Mouse (Mus musculus) right cerebral cortex, postnatal 4 days (tissue): Measurements from ENCODE around the gene Ceacam15.
"Not testable (repeated sequence)": the region's sequence is repeated elsewhere in the genome, so short reads cannot be mapped to it uniquely, and the experiment has no call there.

Experiments used
- DNase-seq: peaks from one replicate; pipeline ENCODE4 v3.0.0-alpha.2; 2022

The Ceacam15 gene

GRCm38 (mm10) chr7:16675605-16676004 lies at the start of gene Ceacam15:
TSS of gene Ceacam15 (minus strand) at chr7:16675705.
- DNase-seq: no peak

- not testable (repeated sequence) for DNase-seq
These were observed 47.0 kb upstream of the Ceacam15 start for GRCm38 (mm10) chr7:16722490-16722889.

GRCm38 (mm10) chr7:16721629-16722028 lies 46.1 kb upstream of the Ceacam15 start, which contains the start of gene Ceacam9:
TSS of gene Ceacam9 (plus strand) at chr7:16721929.
- no peak for DNase-seq

GRCm38 (mm10) chr7:16716456-16717152 lies 41.1 kb upstream of the Ceacam15 start:
- not testable (repeated sequence) for DNase-seq

- no peak for DNase-seq
These were observed 37.3 kb upstream of the Ceacam15 start for GRCm38 (mm10) chr7:16712633-16713415.

- no peak for DNase-seq
These were observed 35.1 kb upstream of the Ceacam15 start for GRCm38 (mm10) chr7:16710604-16711003.

- DNase-seq: no peak
These were observed 32.7 kb upstream of the Ceacam15 start for GRCm38 (mm10) chr7:16708244-16708643.

GRCm38 (mm10) chr7:16706385-16706784 lies 30.9 kb upstream of the Ceacam15 start:
- no peak for DNase-seq

- no peak for DNase-seq
These were observed 25.1 kb upstream of the Ceacam15 start for GRCm38 (mm10) chr7:16700583-16700982.

- DNase-seq: no peak
These were observed 23.5 kb upstream of the Ceacam15 start for GRCm38 (mm10) chr7:16699042-16699441.

- DNase-seq: peak; percentile 35
These were observed 19.5 kb upstream of the Ceacam15 start for GRCm38 (mm10) chr7:16695025-16695424.

GRCm38 (mm10) chr7:16689196-16689595 lies 13.7 kb upstream of the Ceacam15 start:
- DNase-seq: no peak

GRCm38 (mm10) chr7:16680194-16680593 lies 4.7 kb upstream of the Ceacam15 start:
- DNase-seq: not testable (repeated sequence)

GRCm38 (mm10) chr7:16674699-16675098 lies 806 bp downstream of the Ceacam15 start:
- DNase-seq: not testable (repeated sequence)

- DNase-seq: no peak
These were observed 1.7 kb downstream of the Ceacam15 start for GRCm38 (mm10) chr7:16673823-16674222.

GRCm38 (mm10) chr7:16668331-16668930 lies 7.1 kb downstream of the Ceacam15 start:
- DNase-seq: not testable (repeated sequence)

- no peak for DNase-seq
These were observed 31.2 kb downstream of the Ceacam15 start for GRCm38 (mm10) chr7:16644260-16644659.

GRCm38 (mm10) chr7:16643106-16643505 lies 32.4 kb downstream of the Ceacam15 start:
- DNase-seq: not testable (repeated sequence)

- peak; percentile 59 for DNase-seq
These were observed 36.5 kb downstream of the Ceacam15 start for GRCm38 (mm10) chr7:16639028-16639427.

GRCm38 (mm10) chr7:16635116-16635515 lies 40.4 kb downstream of the Ceacam15 start:
- DNase-seq: no peak

GRCm38 (mm10) chr7:16633913-16634312 lies 41.6 kb downstream of the Ceacam15 start:
- not testable (repeated sequence) for DNase-seq

GRCm38 (mm10) chr7:16631932-16632331 lies 43.6 kb downstream of the Ceacam15 start:
- no peak for DNase-seq

- no peak for DNase-seq
These were observed 44.5 kb downstream of the Ceacam15 start for GRCm38 (mm10) chr7:16631025-16631424.
